Mouse (Mus musculus) myocyte (in vitro differentiated cells): Measurements from ENCODE around the gene Dnajb4. TPM values are rescaled to one million over a fixed set of nuclear protein-coding genes. Genes with fewer than 3 reads are reported as not detected.

Experiments used
- H3K27me3 ChIP-seq: one replicate; pipeline ENCODE4 v1.6.1; 2011; ENCODE audit not compliant: control insufficient read depth, insufficient read depth, insufficient read length
- H3K36me3 ChIP-seq: one replicate; pipeline ENCODE4 v1.6.1; 2011; ENCODE audit not compliant: control insufficient read depth, insufficient read depth
- H3K4me2 ChIP-seq: one replicate; pipeline ENCODE4 v1.6.1; 2011; ENCODE audit warnings: low read depth, control low read depth
- H3K4me3 ChIP-seq: one replicate; pipeline ENCODE4 v1.5.1; 2011; ENCODE audit warnings: mild to moderate bottlenecking, control low read depth, moderate library complexity
- H3K79me2 ChIP-seq: one replicate; pipeline ENCODE4 v1.6.1; 2011; ENCODE audit not compliant: control insufficient read depth, insufficient read depth
- H3ac ChIP-seq: one replicate; pipeline ENCODE4 v1.6.1; 2011; ENCODE audit not compliant: control insufficient read depth, insufficient read length
- CEBPB ChIP-seq: IDR thresholded peaks from 2 replicates; pipeline ENCODE4 v1.6.1; 2011; ENCODE audit warnings: mild to moderate bottlenecking, moderate library complexity; ENCODE audit not compliant: poor library complexity, insufficient read depth, severe bottlenecking
- E2F4 ChIP-seq: IDR thresholded peaks from one replicate; pipeline ENCODE4 v1.6.1; 2011; ENCODE audit warnings: mild to moderate bottlenecking, control low read depth, moderate library complexity; ENCODE audit not compliant: insufficient read depth
- MAX ChIP-seq: IDR thresholded peaks from one replicate; pipeline ENCODE4 v1.6.1; 2011; ENCODE audit warnings: low read depth, mild to moderate bottlenecking, control low read depth
- MYOD1 ChIP-seq, 3 experiments: IDR thresholded peaks; one replicate each; pipeline ENCODE4 v1.6.1; 2011; ENCODE audit warnings: control low read depth in 2 of 3, low read depth in 2 of 3, mild to moderate bottlenecking in 2 of 3, moderate library complexity in 1 of 3; ENCODE audit not compliant: insufficient read length in 2 of 3, control insufficient read depth in 1 of 3
- MYOG ChIP-seq, 3 experiments: IDR thresholded peaks; one replicate each; pipeline ENCODE4 v1.6.1; 2011; ENCODE audit warnings: control low read depth in 2 of 3, low read depth in 2 of 3, mild to moderate bottlenecking in 2 of 3; ENCODE audit not compliant: insufficient read length in 2 of 3, control insufficient read depth in 1 of 3, insufficient read depth in 1 of 3
- POLR2A ChIP-seq: IDR thresholded peaks from one replicate; pipeline ENCODE4 v1.6.1; 2011; ENCODE audit warnings: low read depth, mild to moderate bottlenecking, control low read depth, moderate library complexity; ENCODE audit not compliant: insufficient read length
- POLR2AphosphoS2 ChIP-seq: IDR thresholded peaks from one replicate; pipeline ENCODE4 v1.6.1; 2011; ENCODE audit warnings: low read depth, control low read depth; ENCODE audit not compliant: insufficient read length
- REST ChIP-seq: IDR thresholded peaks from one replicate; pipeline ENCODE4 v1.6.1; 2011; ENCODE audit warnings: mild to moderate bottlenecking, control low read depth, moderate library complexity; ENCODE audit not compliant: insufficient read depth, insufficient read length
- SRF ChIP-seq: IDR thresholded peaks from one replicate; pipeline ENCODE4 v1.6.1; 2011; ENCODE audit warnings: low read depth; ENCODE audit not compliant: control insufficient read depth, insufficient read length
- TCF12 ChIP-seq: IDR thresholded peaks from one replicate; pipeline ENCODE4 v1.6.1; 2011; ENCODE audit warnings: mild to moderate bottlenecking, control low read depth; ENCODE audit not compliant: poor library complexity, insufficient read depth, severe bottlenecking
- TCF3 ChIP-seq: IDR thresholded peaks from one replicate; pipeline ENCODE4 v1.6.1; 2011; ENCODE audit warnings: low read depth, control low read depth; ENCODE audit not compliant: insufficient read length
- USF1 ChIP-seq: IDR thresholded peaks from one replicate; pipeline ENCODE4 v1.6.1; 2011; ENCODE audit warnings: low read depth, mild to moderate bottlenecking, control low read depth, moderate library complexity
- polyA plus RNA-seq: library from polyadenylated mRNA; unstranded; fragments of >200 nt; fragmentation: generic; extraction: Trizol; gene quantifications from one replicate; pipeline ENCODE4 v1.2.1, GENCODE M21; 2012; ENCODE audit warnings: missing spikeins

Dnajb4 gene
- polyA plus RNA-seq, 1 experiment = 8.1 TPM

DNA sequence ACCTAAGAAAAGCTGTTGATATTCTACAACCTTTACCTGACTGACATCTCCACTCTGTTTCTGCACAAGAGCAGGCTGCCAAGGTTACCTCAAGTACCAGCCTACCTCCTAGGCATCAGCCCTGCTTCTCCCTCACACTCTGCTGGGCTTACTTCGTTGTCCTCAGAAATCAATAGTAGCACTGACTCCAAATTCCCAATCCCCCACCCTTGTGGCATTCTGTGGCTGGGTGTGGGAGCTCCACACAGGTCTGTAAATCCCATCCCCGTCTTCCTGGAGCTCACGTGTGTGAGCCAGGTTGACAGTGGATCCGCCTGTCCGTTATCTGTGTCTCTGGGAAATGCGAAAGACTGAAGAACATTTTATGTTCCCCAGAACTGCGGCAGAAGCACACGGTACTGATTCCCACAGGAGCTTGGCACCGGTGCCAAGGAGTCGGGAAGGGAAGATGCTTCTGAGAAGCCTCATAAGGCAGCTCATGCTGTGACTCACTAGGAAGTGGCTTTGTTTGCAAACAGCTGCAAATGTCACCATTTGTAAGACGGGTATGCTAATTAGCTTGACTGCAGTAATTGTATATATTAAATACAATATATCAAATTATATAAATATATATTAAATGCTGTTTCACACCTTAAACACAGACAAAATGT is 54.7 kb downstream of the Dnajb4 start:
- Histone ChIP-seq H3K4me3 (no peak overlapping the region), H3K79me2 (no peaks in the 10 kb centered on the region), H3K27me3 (no peaks in the 10 kb centered on the region), H3K36me3 (no peaks in the 10 kb centered on the region), H3K4me2 (peak overlapping the region; percentile 93), H3ac (no peak overlapping the region)
- TF ChIP-seq USF1 (no peak), MYOG (IDR thresholded peaks at IDR 0.05; ENCODE audit: control insufficient read depth in 1 of 3, insufficient read depth in 1 of 3, insufficient read length in 2 of 3, low read depth in 2 of 3) (peak in 2 of 3 experiments; percentile 46 to 49), POLR2A (no peak), E2F4 (no peak), POLR2AphosphoS2 (no peak), REST (no peak), MAX (no peak), SRF (no peak), TCF12 (no peak), MYOD1 (IDR thresholded peaks at IDR 0.05; ENCODE audit: control insufficient read depth in 1 of 3, insufficient read length in 2 of 3, low read depth in 2 of 3) (peak in 2 of 3 experiments; percentile 63 to 74), TCF3 (no peak), CEBPB (0 out of 2 replicates have a peak, but pooled peaks have one; percentile 19)

DNA sequence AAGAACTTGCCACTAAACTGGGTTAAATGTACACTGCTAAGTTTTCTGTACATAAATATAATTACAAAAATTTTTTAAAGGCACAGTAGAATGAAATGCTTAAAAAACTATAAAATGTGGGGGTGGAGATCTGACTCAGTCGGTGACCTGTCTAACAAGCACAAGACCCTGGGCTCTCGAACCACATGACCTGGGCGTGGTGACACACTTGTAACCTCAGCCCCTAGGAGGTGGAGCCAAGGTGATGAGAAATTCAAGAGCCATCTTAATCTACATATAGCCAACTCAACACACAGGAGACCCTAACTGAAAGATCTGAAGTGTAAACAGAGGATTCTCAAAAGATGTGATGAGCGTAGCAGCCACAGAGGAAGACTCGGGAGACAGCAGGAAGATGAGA is 56.0 kb downstream of the Dnajb4 start:
- Histone ChIP-seq H3K27me3 (no peaks in the 10 kb centered on the region), H3K4me3 (no peak overlapping the region), H3ac (no peak overlapping the region), H3K4me2 (peak overlapping the region; percentile 93), H3K36me3 (no peaks in the 10 kb centered on the region), H3K79me2 (no peaks in the 10 kb centered on the region)
- TF ChIP-seq USF1 (peak; percentile 31), TCF12 (no peak), REST (no peak), TCF3 (no peak), POLR2A (no peak), SRF (no peak), E2F4 (no peak), POLR2AphosphoS2 (no peak)

DNA sequence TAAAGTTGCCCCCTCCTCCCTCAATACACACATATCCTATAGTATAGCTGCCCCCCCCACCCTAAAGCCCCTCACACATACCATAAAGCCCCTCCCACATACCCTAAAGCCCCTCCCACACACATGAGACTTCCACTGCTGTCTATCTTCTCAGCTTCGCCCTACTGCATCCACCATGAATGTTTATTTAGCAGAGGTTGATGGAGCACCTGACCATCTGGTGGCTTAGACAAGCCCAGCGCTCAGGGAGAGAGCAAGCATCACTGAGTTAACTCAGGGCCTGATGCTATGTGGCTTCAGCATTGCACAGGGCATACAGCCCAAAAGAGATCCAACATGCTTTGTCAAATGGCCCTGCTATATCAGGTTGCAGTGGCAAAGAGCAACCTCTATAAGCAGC is 57.0 kb downstream of the Dnajb4 start:
- no peak overlapping the region for H3K4me3 ChIP-seq
- no peak overlapping the region for H3K4me2 ChIP-seq
- no peak overlapping the region for H3ac ChIP-seq
- TF ChIP-seq TCF12 (no peak), MAX (no peak), MYOD1 (IDR thresholded peaks at IDR 0.05; ENCODE audit: control insufficient read depth in 1 of 3, insufficient read length in 2 of 3, low read depth in 2 of 3) (no peak), REST (no peak), POLR2A (no peak), E2F4 (no peak), CEBPB (no peak), TCF3 (no peak), USF1 (no peak), SRF (no peak), POLR2AphosphoS2 (no peak)
- no peaks in the 10 kb centered on the region for H3K79me2 ChIP-seq
- H3K36me3 ChIP-seq = no peaks in the 10 kb centered on the region
- no peaks in the 10 kb centered on the region for H3K27me3 ChIP-seq

DNA sequence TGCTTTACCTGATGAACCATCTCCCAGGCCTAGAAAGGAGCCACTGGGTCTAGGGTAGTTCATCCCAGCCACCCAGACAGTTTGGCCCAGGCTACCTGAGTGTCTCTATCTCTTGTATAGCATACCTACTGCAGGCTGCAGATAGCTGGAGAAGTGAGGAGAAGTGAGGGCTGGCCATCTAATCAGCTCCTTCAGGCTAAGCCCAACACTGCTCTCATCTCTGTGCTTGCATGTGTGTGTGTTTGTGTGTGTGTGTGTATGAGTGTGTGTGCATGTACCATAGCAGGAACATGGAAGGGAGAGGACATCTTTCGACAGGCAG is 57.7 kb downstream of the Dnajb4 start:
- no peak overlapping the region for H3K4me3 ChIP-seq
- no peak overlapping the region for H3K4me2 ChIP-seq
- TF ChIP-seq TCF3 (no peak), USF1 (no peak), TCF12 (no peak), SRF (no peak), REST (no peak), MYOD1 (IDR thresholded peaks at IDR 0.05; ENCODE audit: control insufficient read depth in 1 of 3, insufficient read length in 2 of 3, low read depth in 2 of 3) (no peak), MAX (no peak), E2F4 (no peak), POLR2AphosphoS2 (no peak)
- H3K79me2 ChIP-seq = no peaks in the 10 kb centered on the region
- no peaks in the 10 kb centered on the region for H3K36me3 ChIP-seq
- H3ac ChIP-seq = no peak overlapping the region
- no peaks in the 10 kb centered on the region for H3K27me3 ChIP-seq

DNA sequence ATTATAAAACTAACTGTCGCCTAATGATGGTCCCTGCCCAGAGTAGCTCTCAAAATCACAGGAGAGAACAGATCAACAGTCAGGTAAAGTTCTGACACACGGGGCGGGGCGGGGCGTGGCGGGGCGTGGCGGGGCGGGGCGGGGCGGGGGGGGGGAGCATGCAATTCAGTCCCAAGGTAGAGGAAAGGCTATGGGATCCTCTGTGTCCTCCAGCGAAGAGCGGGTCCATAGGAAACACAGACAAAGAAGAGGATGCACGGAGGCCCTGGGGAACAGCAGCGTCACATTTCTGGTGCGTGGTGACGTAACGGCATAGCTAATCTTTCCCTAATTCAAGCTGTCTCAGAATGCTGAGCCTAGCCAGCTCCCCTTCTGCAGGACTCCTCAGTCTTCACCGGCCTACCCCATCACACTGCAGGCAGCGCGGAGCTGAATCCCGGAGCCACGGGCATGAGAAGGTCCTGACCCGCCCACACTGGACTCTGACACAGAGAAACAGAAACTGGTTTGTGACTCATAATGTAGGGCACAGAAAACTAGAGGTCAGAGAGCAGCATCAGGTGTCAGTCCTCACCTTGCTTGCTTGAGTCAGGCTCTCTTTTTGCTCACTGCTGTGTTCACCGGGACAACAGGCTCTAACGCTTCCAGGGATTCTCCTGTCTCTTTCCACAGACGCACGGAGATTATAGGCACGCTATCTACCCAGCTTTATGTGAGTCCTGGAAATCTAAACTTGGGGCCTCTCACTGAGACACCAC is 58.2 kb downstream of the Dnajb4 start:
- no peaks in the 10 kb centered on the region for H3K27me3 ChIP-seq
- peak overlapping the region; percentile 58 for H3K4me2 ChIP-seq
- no peaks in the 10 kb centered on the region for H3K79me2 ChIP-seq
- no peaks in the 10 kb centered on the region for H3K36me3 ChIP-seq
- TF ChIP-seq POLR2AphosphoS2 (no peak), CEBPB (no peak)
- H3ac ChIP-seq = no peak overlapping the region
- no peak overlapping the region for H3K4me3 ChIP-seq
